Mouse (Mus musculus) large intestine, adult 2 months (tissue): ENCODE results near the gene Fgfr1op2. TPM values are rescaled to one million over a fixed set of nuclear protein-coding genes. Genes with fewer than 3 reads are reported as not detected.
"Not testable (repeated sequence)": the region's sequence is repeated elsewhere in the genome, so short reads cannot be mapped to it uniquely, and the experiment has no call there.

Source experiments
- DNase-seq: peaks from one replicate; pipeline ENCODE4 v3.0.0-alpha.2; 2012; ENCODE audit warnings: low read depth, low spot score
- WGBS: fragments of 180-500 bp; shearing (Covaris S2); methylation state at CpG from one replicate; pipeline ENCODE4 v1.1.7; 2018; 5-methylcytosine and 5-hydroxymethylcytosine counted together
- polyA plus RNA-seq: library from polyadenylated mRNA; depleted of rRNA; stranded (reverse); fragments of >200 nt; gene quantifications from 2 replicates; pipeline ENCODE4 v1.2.3, GENCODE M21; 2012; rRNA removed

Gene Fgfr1op2
- polyA plus RNA-seq = 28.8 and 48.2 TPM in 2 replicates

DNA sequence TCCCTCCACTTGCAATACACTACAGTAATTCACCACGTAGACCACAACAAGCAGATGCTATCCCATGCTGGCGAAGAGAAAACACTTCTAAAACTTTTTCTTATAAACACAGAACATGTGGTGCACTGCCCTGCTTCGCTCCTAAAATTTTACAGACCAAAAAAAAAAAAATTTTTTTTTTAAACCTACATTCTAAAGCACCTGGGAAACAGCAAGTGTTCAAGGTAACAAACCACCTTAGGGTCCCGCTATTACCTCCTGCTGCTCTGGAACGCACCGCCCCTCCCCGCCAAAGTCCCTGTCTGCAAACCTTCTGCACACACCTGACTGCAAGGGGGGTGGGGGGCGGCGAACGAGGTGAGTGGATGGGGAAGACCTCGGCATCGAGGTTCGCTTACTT, at the start of gene Fgfr1op2:
Gene Fgfr1op2 (plus strand): TSS at position 301 of the 400 bp plus-strand sequence.
- under 1% methylated on average over 13 of the region's 13 CpGs for WGBS
- DNase-seq = no peak

DNA sequence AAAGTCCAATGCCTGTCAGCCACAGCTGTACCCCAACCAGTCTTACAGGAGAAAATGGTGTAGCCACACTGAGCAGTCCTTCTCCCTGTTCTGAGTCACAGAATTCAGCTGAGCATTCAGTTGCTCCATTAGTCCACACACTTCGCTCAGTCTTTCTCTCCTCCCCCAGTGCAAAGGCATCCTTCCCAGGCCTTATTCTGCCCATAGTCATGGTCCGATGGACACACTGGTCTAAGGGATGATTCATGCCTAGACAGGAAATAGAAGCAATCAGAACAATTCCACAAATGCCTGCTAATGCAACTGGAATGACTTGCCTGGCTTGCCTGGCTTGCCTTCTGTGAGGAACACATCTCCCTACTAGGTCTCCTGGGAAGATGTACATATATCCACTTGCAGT, 49.5 kb upstream of the Fgfr1op2 start:
- 84% methylated on average over 2 of the region's 2 CpGs for WGBS
- DNase-seq = no peak

DNA sequence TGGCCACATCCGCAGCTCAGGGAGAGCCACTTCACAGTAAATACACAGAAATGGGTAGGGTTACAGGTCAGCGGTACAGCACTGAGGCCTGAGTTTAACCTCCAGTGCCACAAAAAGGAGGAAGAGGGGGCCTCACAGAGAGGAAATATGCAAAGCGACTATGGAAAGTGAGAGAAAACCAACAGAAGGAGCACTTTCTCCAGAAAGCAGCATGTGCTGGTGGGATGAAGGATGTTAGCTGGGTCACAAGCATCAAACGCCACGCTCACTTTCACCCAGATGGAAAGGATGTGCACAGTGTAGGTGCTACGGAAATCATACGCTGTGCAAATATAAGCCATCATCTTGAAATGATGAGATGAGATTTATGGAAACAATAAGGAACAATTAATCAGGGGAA, 46.6 kb upstream of the Fgfr1op2 start:
- no peak for DNase-seq
- WGBS = 52% methylated on average over 7 of the region's 7 CpGs

DNA sequence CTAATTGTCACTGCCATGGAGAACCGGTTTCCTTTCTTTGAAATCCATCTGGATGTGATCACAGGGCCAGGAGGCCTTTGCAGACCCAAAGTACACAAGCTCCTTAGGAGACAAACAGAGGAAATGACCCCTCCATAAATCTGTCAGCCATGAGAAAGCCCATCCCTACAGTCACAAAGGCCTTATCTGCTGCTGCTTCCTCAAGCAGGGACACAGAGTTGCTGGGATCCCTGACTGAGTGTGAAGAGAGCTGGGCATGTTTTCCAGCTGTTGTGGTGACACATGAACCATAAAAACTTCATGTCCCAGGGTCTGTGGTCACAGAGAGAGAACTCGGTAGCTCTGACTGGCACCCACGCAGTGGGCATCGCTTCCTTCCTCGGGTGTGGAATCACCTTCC, 46.2 kb upstream of the Fgfr1op2 start:
- DNase-seq = no peak
- WGBS = 20% methylated on average over 5 of the region's 5 CpGs

DNA sequence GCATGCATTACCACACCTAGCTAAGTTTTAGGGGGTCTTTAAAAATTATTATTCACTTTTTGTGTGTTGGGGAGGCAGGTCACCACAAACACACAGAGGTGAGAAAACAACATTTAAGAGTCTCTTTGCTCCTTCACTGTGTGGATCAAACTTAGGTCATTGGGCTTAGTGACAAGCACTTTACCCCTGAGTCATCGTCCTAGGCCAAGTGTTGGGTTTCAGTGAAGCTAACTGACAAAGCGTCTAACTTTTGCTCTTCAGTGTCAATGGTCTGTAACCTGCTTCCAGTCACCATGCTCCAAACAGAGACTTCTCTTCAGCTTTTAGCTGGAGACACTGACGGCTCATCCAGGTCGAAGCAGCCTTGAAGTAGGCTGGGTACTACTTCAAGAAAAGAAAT, 43.9 kb upstream of the Fgfr1op2 start:
- 92% methylated on average over 4 of the region's 4 CpGs for WGBS
- no peak for DNase-seq

DNA sequence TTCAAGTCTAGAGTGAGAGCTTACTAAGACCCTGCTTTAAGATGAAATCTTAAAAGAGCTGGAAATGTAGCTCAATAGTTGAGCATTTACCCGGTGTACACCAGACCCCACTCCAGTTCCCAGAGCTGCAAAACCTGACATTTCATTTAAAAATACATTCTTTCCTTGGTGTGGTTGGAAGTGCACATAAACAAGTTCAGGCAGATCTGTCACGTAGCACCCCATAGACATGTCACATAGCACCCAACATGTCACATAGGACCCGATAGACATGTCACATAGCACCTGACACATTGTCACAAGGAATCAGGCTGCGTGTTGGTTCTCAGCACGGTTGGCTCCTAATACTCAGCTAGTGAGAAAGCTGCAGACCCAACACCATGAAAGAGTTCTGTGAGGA, 41.5 kb upstream of the Fgfr1op2 start:
- no peak for DNase-seq
- 96% methylated on average over 5 of the region's 5 CpGs for WGBS

DNA sequence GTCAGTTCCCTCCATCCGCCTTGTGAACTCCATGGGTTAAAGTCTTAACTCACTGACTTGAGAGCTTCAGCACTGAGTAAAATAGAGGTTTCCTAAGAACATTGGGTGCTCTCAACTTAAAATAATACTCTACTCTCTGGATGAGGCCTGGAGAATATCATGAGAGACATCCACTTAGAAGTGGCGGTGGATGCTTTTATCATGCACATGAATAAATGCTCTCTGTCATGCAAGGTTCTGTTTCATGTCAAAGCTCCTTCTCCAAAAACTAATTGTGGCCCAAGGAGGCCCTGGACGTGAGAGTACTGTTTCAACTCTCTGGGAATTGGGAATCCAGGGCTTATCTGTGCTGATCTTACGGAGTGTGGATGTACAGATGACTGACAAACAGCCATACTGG, 39.9 kb upstream of the Fgfr1op2 start:
- DNase-seq = no peak
- WGBS = 85% methylated on average over 4 of the region's 4 CpGs

DNA sequence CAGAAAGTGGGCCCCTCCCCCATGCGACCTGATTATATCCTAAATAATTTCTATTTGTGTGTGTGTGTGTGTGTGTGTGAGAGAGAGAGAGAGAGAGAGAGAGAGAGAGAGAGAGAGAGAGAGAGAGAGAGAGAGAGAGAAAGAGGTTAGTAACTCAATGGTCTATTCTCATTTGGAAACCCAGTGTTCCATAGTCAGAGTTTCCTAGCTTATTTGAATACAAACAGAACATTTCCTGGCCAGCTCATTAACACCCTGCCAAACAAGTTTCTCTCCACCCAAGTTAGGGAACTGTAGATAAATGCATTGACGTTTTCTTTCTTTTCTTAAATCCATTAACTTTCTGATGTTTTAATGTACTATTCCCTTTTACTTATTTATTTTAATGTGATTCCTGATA, 38.9 kb upstream of the Fgfr1op2 start:
- WGBS = 52% methylated on average over 2 of the region's 2 CpGs
- no peak for DNase-seq

DNA sequence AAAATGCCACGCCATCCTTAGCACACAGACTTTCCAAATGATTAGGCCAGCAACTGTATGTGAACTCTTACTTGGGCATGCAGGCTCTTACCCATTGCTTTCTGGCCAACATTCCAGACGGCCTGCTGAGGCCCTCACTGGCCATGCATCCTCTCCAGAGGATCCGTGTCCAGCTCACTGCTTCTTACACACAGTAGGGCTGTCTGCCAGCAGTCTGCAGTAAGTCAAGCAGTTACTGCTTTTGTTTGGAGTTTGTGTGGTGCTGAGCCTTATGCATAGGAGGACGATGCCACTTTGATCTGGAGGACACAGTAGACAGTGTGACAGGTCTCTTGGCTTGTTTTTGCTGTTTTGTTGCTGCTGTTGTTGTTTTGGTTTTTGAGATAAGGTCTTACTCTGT, 38.3 kb upstream of the Fgfr1op2 start:
- 68% methylated on average over 4 of the region's 4 CpGs for WGBS

DNA sequence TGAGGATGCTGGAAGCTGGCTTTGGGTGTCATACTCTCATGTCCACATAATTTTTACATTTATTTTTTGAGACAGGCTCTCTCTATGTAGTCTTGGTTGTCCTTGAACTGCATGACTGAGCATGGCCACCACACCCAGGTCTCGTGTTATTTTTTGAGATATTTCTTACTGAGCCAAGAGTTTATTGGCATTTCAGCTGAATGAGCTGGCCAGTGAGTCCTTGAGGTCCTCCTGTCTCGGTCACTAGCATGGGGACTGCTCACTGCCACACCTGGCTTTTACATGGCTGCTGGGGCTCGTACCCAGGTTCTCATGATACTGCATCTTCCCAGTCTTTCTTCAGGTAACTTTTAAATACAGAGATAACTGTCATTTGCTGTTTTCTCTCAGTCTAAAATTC, 36.6 kb upstream of the Fgfr1op2 start:
- no peak for DNase-seq
- 57% methylated on average over 3 of the region's 3 CpGs for WGBS

More for the DNA sequence above, 38.3 kb upstream of the Fgfr1op2 start:
- no peak for DNase-seq

DNA sequence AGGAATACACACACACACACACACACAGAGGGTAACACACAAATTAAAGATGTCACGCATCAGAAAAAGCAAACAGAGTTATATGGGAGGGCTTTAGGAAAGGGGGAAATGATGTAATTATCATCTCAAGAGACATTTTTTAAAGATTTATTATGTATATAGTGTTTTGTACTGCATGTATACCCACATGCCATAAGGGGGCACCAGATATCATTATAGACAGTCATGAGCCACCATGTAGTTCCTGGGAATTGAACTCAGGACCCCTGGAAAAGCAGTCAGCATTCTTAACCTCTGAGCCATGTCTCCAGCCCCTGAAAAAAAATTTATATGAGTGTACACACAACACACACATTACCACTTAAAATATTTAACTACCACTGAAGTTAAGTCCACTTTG, 32.4 kb upstream of the Fgfr1op2 start:
- no peak for DNase-seq
- WGBS = 87% methylated on average over 1 of the region's 1 CpGs

DNA sequence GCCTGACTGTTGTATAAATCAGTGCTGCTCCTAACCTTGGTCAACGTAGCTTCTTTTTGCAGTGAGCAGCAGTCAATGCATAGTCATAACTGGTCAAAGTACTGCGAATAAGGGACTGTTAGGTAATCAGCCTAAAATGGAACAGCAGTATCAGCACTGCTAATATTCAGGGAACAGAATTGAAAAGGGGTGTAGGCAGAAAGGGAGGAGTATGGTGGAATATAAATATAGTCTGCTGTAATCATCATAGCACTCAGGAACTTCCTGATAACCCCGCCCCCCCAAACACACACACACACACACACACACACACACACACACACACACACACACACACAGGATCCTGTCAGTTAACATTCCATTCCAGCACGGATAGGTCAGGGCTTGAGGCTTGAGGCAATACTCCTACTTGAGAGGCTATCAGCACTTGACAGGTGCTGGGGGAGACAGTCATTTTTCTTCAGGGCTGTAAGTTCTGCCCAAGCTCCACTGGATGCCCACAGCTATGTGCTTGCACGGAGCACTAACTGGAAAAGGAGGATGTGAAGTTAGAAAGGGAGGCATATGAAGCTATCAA, 31.6 kb upstream of the Fgfr1op2 start:
- no peak for DNase-seq
- WGBS = 75% methylated on average over 5 of the region's 5 CpGs

DNA sequence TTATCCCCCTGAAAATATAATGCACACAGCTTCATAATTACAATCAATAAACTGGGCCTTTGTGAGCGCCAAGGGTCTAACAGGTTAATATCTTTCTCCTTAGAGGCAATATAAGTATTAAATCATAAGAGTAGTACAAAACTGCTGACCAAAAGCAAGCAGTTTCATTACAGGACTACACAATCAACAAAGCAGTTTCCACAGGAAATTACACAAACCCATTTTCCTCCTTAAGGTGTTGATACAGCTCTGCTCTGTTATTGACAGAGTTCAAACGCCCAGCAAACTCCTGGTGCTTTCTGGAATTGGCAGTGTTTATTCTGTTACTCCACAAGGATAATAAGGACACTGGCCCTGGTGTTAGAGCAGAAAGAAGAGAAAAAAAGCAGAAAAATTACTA, 26.6 kb upstream of the Fgfr1op2 start:
- no peak for DNase-seq
- 55% methylated on average over 2 of the region's 2 CpGs for WGBS

DNA sequence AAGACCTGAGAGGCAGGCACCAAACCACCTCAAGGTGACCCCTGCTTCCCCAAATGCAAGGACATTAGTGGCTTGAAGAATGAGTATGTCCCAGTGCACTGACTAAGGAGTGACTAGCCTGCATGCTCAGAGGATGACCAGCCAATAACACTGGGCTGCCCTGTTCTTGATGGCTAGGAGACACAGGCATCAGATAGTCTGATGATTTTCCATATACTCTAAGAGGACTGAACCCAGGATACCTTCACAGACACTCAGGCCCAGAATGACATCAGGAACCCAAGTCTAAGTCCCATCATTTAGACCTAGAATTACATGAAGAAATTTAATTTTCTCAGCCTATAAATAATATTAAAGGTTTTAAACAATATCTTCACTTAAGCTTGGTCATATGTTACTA, 25.7 kb upstream of the Fgfr1op2 start:
- DNase-seq = no peak

DNA sequence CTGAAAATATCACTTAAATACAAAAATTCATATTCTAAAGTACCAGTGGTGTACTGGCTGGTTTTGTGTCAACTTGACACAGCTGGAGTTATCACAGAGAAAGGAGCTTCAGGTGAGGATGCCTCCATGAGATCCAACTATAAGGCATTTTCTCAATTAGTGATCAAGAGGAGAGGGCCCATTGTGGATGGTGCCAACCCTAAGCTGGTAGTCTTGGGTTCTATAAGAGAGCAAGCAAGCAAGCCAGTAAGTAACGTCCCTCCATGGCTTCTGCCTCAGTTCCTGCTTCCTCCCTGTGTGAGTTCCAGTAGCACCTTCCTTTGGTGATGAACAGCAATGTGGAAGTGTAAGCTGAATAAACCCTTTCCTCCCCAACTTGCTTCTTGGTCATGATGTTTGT, 14.5 kb upstream of the Fgfr1op2 start:
- DNase-seq = not testable (repeated sequence)
- 85% methylated on average over 1 of the region's 1 CpGs for WGBS

DNA sequence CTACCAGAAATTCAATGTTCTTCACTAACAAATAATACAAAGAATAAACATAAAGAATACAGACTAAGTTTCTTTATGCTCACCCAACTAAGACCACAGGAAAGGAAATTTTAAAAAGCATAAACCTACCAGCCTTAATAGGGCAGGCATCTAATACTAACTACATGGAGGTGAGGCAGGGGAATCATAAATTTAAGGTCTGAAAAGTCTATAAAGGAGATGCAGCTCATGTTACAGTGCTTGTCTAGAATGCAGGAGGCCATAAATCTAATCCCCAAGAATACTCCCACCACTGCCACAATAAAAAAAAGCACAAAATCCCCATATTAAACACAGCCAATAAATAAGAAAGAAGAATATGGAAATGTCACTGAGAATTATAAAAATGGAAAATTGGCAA, 4.9 kb upstream of the Fgfr1op2 start:
- no peak for DNase-seq

DNA sequence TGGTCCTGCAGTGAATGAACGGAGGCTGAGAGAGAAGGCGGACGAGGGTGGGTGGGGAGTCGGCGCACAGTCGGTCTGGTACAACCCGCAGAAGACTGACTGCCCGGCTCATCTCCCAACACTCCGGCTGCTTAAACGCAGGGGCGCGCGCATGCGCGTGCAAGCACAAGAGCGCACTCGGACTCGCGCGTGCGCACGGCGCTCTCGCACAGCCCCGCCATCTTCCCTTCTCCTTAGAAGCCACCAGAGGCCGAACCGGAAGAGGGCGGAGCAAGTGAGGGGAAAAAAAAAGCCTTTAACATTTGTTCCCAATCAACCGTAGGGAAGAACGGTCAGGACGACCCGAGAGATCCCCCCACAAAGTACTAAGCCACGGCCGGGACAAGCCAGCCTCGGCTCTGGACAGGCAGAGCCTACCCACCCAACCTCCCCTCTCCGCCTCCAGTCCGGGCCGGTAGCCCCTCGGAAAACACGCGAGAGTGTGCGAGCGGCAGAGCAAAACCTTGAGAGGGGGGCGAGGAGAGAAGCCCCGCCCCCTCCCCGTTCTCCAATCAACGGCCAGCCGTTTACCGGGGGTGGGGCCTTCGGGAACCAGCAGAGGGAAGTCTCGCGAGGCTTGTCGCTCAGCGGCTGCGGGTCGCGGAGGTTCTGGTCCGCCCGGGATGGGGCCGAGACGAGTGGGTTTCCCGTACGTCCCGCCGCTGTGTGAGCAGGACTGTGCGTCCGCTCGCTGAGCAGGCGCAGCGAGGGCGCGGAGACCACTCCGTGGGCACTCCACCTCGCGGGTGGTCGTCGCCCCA, 507 bp downstream of the Fgfr1op2 start, which contains the start of gene Ints13:
Gene Ints13 (minus strand): TSS at position 526 of the 800 bp plus-strand sequence.
- WGBS = under 1% methylated on average over 77 of the region's 77 CpGs
- peak; percentile 93 for DNase-seq

DNA sequence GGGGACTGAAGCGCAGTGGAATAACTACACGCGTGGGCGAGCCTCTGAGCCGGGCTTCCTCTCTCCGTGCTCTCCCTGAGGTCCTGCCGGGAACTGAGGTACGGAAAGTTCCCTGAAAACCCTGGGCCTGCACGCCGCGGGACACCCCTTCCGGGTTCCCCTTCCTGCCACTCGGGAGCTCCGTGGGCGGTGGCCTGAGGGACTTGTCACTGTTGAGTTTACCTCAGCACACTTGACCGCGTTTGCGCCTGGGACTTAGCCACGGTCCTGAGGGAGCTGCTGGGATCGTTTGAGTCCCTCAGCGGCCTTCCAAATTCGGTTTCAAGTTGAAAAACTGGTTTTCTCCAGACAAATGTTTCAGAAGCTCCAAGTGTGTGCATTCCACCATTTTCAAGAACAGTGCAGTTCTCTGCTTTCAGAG, 1.1 kb downstream of the Fgfr1op2 start:
- under 1% methylated on average over 22 of the region's 22 CpGs for WGBS
- peak; percentile 40 for DNase-seq

DNA sequence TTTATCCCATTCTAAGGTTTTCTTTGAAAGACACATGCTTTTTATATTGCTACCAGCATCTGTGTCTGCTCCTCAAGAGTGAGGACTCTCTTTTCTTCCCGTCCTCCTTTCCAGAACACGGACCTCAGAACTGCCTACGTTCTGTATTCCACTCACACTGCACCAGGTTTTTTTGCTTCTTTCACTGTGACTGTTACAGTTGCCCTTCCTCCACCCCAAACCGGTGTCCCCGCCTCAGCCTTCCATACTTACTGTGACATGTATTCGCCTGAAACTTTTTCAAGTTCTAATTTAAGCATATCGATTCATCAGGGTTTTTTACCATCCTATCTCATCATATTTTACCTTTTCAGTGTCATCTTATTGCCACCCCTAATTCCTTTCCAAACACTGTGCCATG, 1.6 kb downstream of the Fgfr1op2 start:
- WGBS = 2% methylated on average over 7 of the region's 7 CpGs
- DNase-seq = no peak

DNA sequence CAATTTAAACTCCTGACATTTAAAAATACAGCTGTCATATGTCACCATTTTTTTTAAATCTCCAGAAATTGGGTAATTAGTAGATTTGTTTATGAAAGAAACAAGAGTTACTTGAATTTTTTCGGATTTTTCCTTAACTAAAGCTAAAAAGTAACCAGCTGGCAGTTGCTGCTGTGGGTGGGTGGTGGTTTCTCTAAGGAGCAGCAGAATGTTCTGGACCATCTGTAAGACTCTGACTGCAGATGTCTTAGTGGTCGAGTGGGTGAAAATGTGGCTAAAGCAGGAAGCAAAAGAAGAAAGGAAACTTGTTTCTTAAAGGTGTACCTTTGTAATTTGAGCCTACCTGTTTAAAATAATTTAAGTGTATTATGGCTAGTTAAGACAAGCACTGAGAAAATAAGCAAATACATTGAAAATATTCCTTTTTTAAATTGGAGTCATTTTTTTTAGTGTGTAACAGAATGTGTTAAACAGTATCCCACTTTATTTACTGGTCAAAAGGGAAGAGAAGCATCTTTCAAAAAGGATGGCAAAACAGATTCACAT, 3.5 kb downstream of the Fgfr1op2 start:
- 13% methylated on average over 2 of the region's 2 CpGs for WGBS
- DNase-seq = no peak

DNA sequence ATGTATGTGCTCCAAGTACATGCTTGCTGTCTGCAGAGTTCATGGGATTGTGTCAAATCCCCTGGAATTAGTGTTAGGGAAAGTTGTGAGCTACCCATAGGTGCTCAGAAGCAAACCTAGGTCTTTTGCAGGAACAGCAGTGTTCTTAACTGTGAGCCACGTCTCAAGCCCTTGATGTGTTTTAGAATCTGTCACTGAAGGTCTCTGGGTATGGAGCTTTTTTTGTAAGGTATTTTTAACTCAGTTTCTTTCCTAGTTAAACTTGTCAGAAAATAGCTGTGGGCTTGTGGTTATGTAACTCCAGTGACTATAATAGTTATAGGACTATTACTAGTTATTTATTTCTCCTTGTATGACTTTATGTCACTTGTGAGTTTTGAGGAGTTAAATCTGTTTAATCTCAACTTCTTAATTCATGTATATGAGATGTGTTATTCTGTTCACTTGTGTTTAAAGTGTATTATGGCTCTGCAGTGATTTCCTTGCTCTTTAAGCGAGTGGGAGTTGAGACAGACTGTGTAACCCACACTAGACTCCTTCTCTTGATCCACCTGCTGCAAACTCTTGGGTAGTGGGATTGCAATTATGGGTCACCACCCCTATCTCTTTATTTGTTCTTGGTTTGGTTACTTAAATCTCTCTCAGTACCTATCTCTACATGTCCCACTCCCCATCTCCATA, 6.5 kb downstream of the Fgfr1op2 start:
- WGBS = 79% methylated on average over 2 of the region's 2 CpGs
- DNase-seq = no peak
